In genomic region chr17:55416519-55416918, GRCm38 (mm10) we compare ENCODE assay signal across 23 mouse cellular contexts. TPM values are rescaled to one million over a fixed set of nuclear protein-coding genes. Genes with fewer than 3 reads are reported as not detected.
"Had no signal": no experiment of that assay in that cellular context is flagged by ENCODE, and none has a peak within 500 bp of the region (broad histone marks: within the 10 kb centered on the region; RNA-seq: fewer than 3 reads in every experiment).

No protein-coding gene starts in this region.

- H3K4me1 ChIP-seq: liver, embryonic 15.5 days; lung, embryonic 15.5 days; megakaryocyte, embryonic 14.5 days; midbrain, embryonic 13.5 days; midbrain, embryonic 15.5 days; neural tube, embryonic 12.5 days; stomach, embryonic 15.5 days had no signal

- DNase-seq: liver, postnatal 0 days; lung, adult 2 months; lung, postnatal 14 days; lung, postnatal 36 days; right cerebral cortex, postnatal 25 days; thymus, postnatal 14 days; thymus, postnatal 36 days had no signal

- H3K27me3 ChIP-seq: liver, embryonic 15.5 days; lung, embryonic 15.5 days; megakaryocyte, embryonic 14.5 days; midbrain, embryonic 13.5 days; midbrain, embryonic 15.5 days; neural tube, embryonic 12.5 days; stomach, embryonic 15.5 days had no signal

- H3K4me2 ChIP-seq: liver, embryonic 15.5 days; lung, embryonic 15.5 days; midbrain, embryonic 11.5 days; midbrain, embryonic 13.5 days; midbrain, embryonic 15.5 days; neural tube, embryonic 12.5 days; stomach, embryonic 15.5 days had no signal

- ATAC-seq: liver, postnatal 0 days; lung, postnatal 0 days; midbrain, embryonic 13.5 days; midbrain, embryonic 15.5 days had no signal

- H3K9me3 ChIP-seq: liver, embryonic 15.5 days; lung, embryonic 15.5 days; midbrain, embryonic 13.5 days; midbrain, embryonic 15.5 days; neural tube, embryonic 12.5 days; stomach, embryonic 15.5 days had no signal

- H3K27ac ChIP-seq: liver, embryonic 15.5 days; lung, embryonic 15.5 days; macrophage; midbrain, embryonic 13.5 days; midbrain, embryonic 15.5 days; neural tube, embryonic 12.5 days; stomach, embryonic 15.5 days; stomach, postnatal 0 days had no signal

- H3K4me3 ChIP-seq: liver, embryonic 15.5 days; lung, embryonic 15.5 days; megakaryocyte, embryonic 14.5 days; midbrain, embryonic 13.5 days; midbrain, embryonic 15.5 days; neural tube, embryonic 12.5 days; stomach, embryonic 15.5 days had no signal

- H3K36me3 ChIP-seq: liver, embryonic 15.5 days; lung, embryonic 15.5 days; midbrain, embryonic 13.5 days; midbrain, embryonic 15.5 days; neural tube, embryonic 12.5 days; stomach, embryonic 15.5 days had no signal

- H3K9ac ChIP-seq: liver, embryonic 15.5 days; liver, postnatal 0 days; lung, embryonic 15.5 days; midbrain, embryonic 13.5 days; midbrain, embryonic 15.5 days; neural tube, embryonic 12.5 days; stomach, embryonic 15.5 days had no signal

RNA-seq across cellular contexts. Expression of gene St6gal2, which starts 28.7 kb away (rescaled TPM):
- total RNA-seq: megakaryocyte progenitor cell, adult 5-6 weeks; monocyte, adult 5-6 weeks; neutrophil, adult 5-6 weeks had no signal
- polyA plus RNA-seq: liver, postnatal 0 days; macrophage; spleen, adult 2 months; testis, adult 2 months had no signal
